Mouse (Mus musculus): Measurements from ENCODE around the gene Dad1.

DNA sequence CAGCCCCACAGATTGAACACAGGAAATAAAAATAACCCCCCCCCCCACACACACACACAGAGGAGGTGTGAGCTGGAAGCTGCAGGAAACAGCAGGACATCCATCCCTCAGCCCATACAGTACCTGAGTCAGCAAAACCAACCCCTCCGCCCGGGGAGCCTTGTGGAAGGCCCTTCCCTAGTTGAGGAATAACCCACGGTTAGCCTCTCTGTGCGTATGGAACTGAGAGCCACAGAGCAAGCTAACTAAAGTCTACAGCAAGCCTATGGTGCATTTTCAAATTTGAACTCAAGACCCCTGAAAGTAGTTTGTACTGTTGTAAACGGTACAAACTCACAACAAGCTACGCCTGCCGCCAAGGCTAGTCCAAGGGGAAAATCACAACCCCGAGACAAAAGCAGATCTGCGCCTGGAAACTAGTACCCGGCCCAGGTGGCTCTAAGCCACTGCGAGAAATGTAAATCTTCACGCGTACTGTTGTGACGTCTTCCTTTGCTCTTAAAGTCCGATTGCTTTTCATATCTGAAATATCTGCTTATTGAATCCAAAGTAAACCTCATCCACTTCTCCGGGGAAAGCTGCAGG, 20.3 kb downstream of the Dad1 start:
- TF ChIP-seq GATA2 (IDR thresholded peaks at IDR 0.05; ENCODE audit: borderline replicate concordance, low read depth, low read length): no peak
- no peak for TF ChIP-seq CTCF (IDR thresholded peaks at IDR 0.05; ENCODE audit: low read depth, low read length)
- TF ChIP-seq TAL1 (conservative IDR thresholded peaks at IDR 0.05; ENCODE audit: low read depth, low read length): no peak

All from G1E (cell line).